Mouse (Mus musculus): ENCODE data around the gene Vmn2r26.
"Not testable (repeated sequence)": the region's sequence is repeated elsewhere in the genome, so short reads cannot be mapped to it uniquely, and the experiment has no call there.

Vmn2r26 gene

DNA sequence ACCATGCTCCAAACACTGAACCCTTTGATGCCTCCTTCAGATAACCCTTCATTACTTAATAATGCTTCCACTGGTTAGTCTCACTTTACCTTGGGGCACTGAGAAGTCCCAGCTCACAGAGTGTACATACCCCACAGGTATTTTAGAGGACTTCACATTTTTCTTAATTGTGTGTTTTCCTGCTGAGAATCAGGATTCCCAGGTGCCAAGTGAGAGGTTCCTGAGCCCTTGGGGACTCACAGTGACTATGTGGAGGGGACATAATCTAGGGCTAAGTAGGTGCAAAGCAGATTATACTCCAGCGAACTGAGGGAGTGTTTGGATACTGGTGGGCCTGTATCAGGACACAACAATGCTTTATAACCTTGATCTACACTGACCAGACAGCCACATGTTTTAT lies at the start of gene Vmn2r26:
Gene Vmn2r26, plus strand, starts transcription at position 301 of the 400 bp plus-strand sequence.
- not testable (repeated sequence) for DNase-seq (ENCODE audit: low spot score)

DNA sequence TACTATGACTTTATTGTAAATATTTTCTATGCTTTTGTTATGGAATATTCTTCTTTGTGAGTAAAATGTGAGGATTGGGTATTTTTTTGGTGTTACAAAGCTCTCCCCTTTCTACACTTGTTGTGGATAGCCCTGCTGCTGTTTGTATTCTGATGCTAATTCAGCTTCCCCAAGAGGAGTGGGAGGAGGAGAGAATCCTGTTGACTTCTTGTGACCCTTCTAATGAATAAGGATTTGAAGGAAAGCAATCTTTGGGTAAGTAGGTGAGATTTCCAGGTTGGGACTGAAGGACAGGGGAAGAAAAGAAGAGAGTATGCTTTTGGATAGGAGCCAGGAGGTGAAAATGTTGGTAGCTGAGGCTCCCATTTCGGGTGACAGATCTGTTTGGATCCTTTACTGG lies 3.5 kb upstream of the Vmn2r26 start:
- no peak for DNase-seq (ENCODE audit: low spot score)

DNA sequence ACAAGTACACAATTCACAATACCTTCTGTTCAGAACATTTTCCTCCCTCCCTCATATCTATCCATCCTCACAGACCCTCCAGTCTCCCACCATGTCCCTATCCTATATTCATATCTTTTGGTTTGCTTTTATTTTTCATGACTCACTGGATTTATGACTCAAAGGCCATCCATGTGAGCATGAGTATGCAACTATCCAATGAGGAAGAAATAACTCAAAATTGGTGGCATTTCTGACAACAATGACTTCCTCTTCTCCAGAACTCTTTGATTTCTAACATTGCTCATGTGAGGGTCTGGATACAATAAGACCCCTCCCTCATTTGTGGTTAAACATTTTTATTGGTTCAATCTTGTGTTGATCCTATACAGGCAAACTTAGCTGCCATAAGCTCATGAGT lies 24.0 kb downstream of the Vmn2r26 start:
- DNase-seq (ENCODE audit: low spot score): no peak

DNA sequence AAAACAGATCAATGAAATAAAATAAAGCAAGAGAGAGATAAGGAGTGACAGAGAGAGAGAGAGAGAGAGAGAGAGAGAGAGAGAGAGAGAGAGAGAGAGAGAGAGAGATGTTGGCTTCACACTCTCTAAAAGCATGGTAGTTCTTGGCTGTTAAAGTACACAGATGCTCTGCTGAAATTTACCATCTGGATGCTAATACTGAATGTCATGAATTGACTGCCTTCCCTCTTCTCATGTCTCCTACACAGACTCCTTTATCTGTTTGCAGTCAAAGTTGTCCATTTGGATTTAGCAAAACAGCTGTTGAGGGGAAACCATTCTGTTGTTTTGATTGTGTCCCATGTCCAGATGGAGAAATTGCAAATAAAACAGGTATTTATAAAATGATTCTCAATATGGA lies 29.2 kb downstream of the Vmn2r26 start:
- not testable (repeated sequence) for DNase-seq (ENCODE audit: low spot score)

DNA sequence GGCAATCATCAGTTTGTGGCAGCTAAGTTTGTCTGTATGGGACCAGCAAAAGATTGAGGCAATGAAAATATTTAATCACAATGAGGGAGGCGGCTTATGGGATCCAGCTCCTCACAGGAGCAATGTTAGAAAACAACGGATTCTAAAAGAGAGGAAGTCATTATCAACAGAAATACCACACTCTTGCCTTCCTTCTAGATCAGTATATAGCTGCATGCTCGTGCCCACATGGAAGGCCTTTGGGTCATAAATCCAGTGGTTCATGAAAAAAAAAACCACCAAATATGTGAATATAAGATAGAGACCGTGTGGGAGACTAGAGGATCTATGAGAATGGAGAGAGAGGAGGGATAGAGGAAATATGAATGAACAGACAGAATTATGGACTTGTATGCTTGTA lies 78.0 kb downstream of the Vmn2r26 start:
- no peak for DNase-seq (ENCODE audit: low spot score)
